Mouse (Mus musculus) hindbrain, embryonic 12.5 days (tissue): ENCODE data around the gene Tpm1. TPM values are rescaled to one million over a fixed set of nuclear protein-coding genes. Genes with fewer than 3 reads are reported as not detected.

Experiments used
- ATAC-seq: fragments of 200-750 bp; cut with Nextera tagmentation; 2 replicates; pipeline ENCODE4 v1.8.0; 2017; ENCODE audit warnings: moderate TSS enrichment; ENCODE audit not compliant: low FRiP score
- H3K27ac ChIP-seq: fragments of 300-500 bp; sonication (generic); 2 replicates; pipeline ENCODE4 v1.5.1; 2016; ENCODE audit warnings: mild to moderate bottlenecking
- H3K27me3 ChIP-seq: fragments of 300-500 bp; sonication (generic); 2 replicates; pipeline ENCODE4 v1.6.1; 2016; ENCODE audit warnings: mild to moderate bottlenecking
- H3K36me3 ChIP-seq: fragments of 300-500 bp; sonication (generic); 2 replicates; pipeline ENCODE4 v1.6.1; 2016; ENCODE audit warnings: mild to moderate bottlenecking
- H3K4me1 ChIP-seq: fragments of 300-500 bp; sonication (generic); 2 replicates; pipeline ENCODE4 v1.6.1; 2016
- H3K4me2 ChIP-seq: fragments of 300-500 bp; sonication (generic); replicated peaks from 2 replicates; pipeline ENCODE4 v1.6.1; 2016; ENCODE audit warnings: mild to moderate bottlenecking
- H3K4me3 ChIP-seq: fragments of 300-500 bp; sonication (generic); 2 replicates; pipeline ENCODE4 v1.5.1; 2016; ENCODE audit warnings: mild to moderate bottlenecking
- H3K9ac ChIP-seq: fragments of 300-500 bp; sonication (generic); 2 replicates; pipeline ENCODE4 v1.6.1; 2016; ENCODE audit warnings: mild to moderate bottlenecking, moderate library complexity
- H3K9me3 ChIP-seq: fragments of 300-500 bp; sonication (generic); replicated peaks from 2 replicates; pipeline ENCODE4 v1.6.1; 2016; ENCODE audit warnings: mild to moderate bottlenecking
- WGBS: fragments of 180-500 bp; shearing (Covaris S2); methylation state at CpG from one replicate; pipeline ENCODE4 v1.1.7; 2016; 5-methylcytosine and 5-hydroxymethylcytosine counted together
- polyA plus RNA-seq: library from polyadenylated mRNA; unstranded; fragments of >200 nt; fragmentation: Nextera tagmentation; extraction: Ambion mirVana; gene quantifications from 2 replicates; pipeline ENCODE4 v1.2.1, GENCODE M21; 2016

Tpm1 gene
- polyA plus RNA-seq, 1 experiment from 2014 or later, result 396 TPM

GRCm38 (mm10) chr9:67034677-67035076 lies 14.5 kb downstream of the Tpm1 start:
- Histone ChIP-seq H3K9me3 (peaks cover 6% of the 10 kb centered on the region), H3K4me1 (peaks cover 8% of the 10 kb centered on the region), H3K27me3 (no peaks in the 10 kb centered on the region), H3K4me2 (no peak overlapping the region), H3K36me3 (peaks cover 66% of the 10 kb centered on the region), H3K27ac (no peak overlapping the region), H3K9ac (no peak overlapping the region), H3K4me3 (no peak overlapping the region)
- no peak for ATAC-seq
- WGBS, result 90% methylated on average over 4 of the region's 4 CpGs

GRCm38 (mm10) chr9:67033016-67033415 lies 16.2 kb downstream of the Tpm1 start:
- Histone ChIP-seq H3K9ac (no peak overlapping the region), H3K27ac (no peak overlapping the region), H3K4me1 (0 out of 2 replicates have a peak, but pooled peaks cover 5% of the 10 kb centered on the region), H3K4me2 (no peak overlapping the region), H3K4me3 (no peak overlapping the region), H3K27me3 (no peaks in the 10 kb centered on the region), H3K9me3 (peaks cover 6% of the 10 kb centered on the region), H3K36me3 (peaks cover 72% of the 10 kb centered on the region)
- no peak for ATAC-seq
- 94% methylated on average over 10 of the region's 10 CpGs for WGBS

GRCm38 (mm10) chr9:67032611-67033010 lies 16.6 kb downstream of the Tpm1 start:
- H3K4me3 ChIP-seq, result no peak overlapping the region
- 0 out of 2 replicates have a peak, but pooled peaks cover 5% of the 10 kb centered on the region for H3K4me1 ChIP-seq
- peaks cover 72% of the 10 kb centered on the region for H3K36me3 ChIP-seq
- H3K9me3 ChIP-seq, result peaks cover 6% of the 10 kb centered on the region
- H3K27me3 ChIP-seq, result no peaks in the 10 kb centered on the region
- 97% methylated on average over 15 of the region's 15 CpGs for WGBS
- H3K27ac ChIP-seq, result no peak overlapping the region
- no peak overlapping the region for H3K4me2 ChIP-seq
- no peak for ATAC-seq
- H3K9ac ChIP-seq, result no peak overlapping the region

- Histone ChIP-seq H3K4me1 (no peaks in the 10 kb centered on the region), H3K27me3 (no peaks in the 10 kb centered on the region), H3K9ac (no peak overlapping the region), H3K4me3 (no peak overlapping the region), H3K4me2 (no peak overlapping the region), H3K27ac (no peak overlapping the region), H3K9me3 (no peaks in the 10 kb centered on the region), H3K36me3 (peaks cover 80% of the 10 kb centered on the region)
- ATAC-seq, result no peak
- 93% methylated on average over 13 of the region's 13 CpGs for WGBS
Measured at GRCm38 (mm10) chr9:67029518-67029917, 19.7 kb downstream of the Tpm1 start.

- Histone ChIP-seq H3K9ac (no peak overlapping the region), H3K4me3 (no peak overlapping the region), H3K27ac (no peak overlapping the region), H3K4me2 (no peak overlapping the region), H3K27me3 (no peaks in the 10 kb centered on the region), H3K4me1 (no peaks in the 10 kb centered on the region), H3K9me3 (no peaks in the 10 kb centered on the region), H3K36me3 (peaks cover 76% of the 10 kb centered on the region)
- 86% methylated on average over 4 of the region's 4 CpGs for WGBS
- no peak for ATAC-seq
Measured at GRCm38 (mm10) chr9:67028929-67029328, 20.3 kb downstream of the Tpm1 start.

- Histone ChIP-seq H3K27me3 (no peaks in the 10 kb centered on the region), H3K4me3 (no peak overlapping the region), H3K27ac (no peak overlapping the region), H3K9me3 (no peaks in the 10 kb centered on the region), H3K9ac (no peak overlapping the region), H3K4me1 (no peaks in the 10 kb centered on the region), H3K36me3 (peaks cover 75% of the 10 kb centered on the region), H3K4me2 (no peak overlapping the region)
- WGBS, result 91% methylated on average over 12 of the region's 12 CpGs
- ATAC-seq, result no peak
Measured at GRCm38 (mm10) chr9:67028133-67028724, 21.0 kb downstream of the Tpm1 start.

GRCm38 (mm10) chr9:67026890-67027289 lies 22.3 kb downstream of the Tpm1 start:
- H3K36me3 ChIP-seq, result peaks cover 67% of the 10 kb centered on the region

GRCm38 (mm10) chr9:67026061-67026460 lies 23.1 kb downstream of the Tpm1 start:
- WGBS, result 95% methylated on average over 7 of the region's 7 CpGs
- H3K27me3 ChIP-seq, result no peaks in the 10 kb centered on the region
- H3K4me1 ChIP-seq, result no peaks in the 10 kb centered on the region
- no peak overlapping the region for H3K4me3 ChIP-seq
- peaks cover 67% of the 10 kb centered on the region for H3K36me3 ChIP-seq
- no peak overlapping the region for H3K4me2 ChIP-seq
- H3K9me3 ChIP-seq, result no peaks in the 10 kb centered on the region
- ATAC-seq, result no peak
- H3K9ac ChIP-seq, result no peak overlapping the region
- H3K27ac ChIP-seq, result no peak overlapping the region

More at GRCm38 (mm10) chr9:67026890-67027289, 22.3 kb downstream of the Tpm1 start:
- Histone ChIP-seq H3K27me3 (no peaks in the 10 kb centered on the region), H3K9me3 (no peaks in the 10 kb centered on the region), H3K4me3 (no peak overlapping the region), H3K9ac (no peak overlapping the region), H3K4me1 (no peaks in the 10 kb centered on the region), H3K4me2 (no peak overlapping the region), H3K27ac (no peak overlapping the region)
- no peak for ATAC-seq
- whole genome bisulfite sequencing, result 86% methylated on average over 7 of the region's 7 CpGs

GRCm38 (mm10) chr9:67024889-67025692 lies 24.1 kb downstream of the Tpm1 start:
- no peak overlapping the region for H3K27ac ChIP-seq
- peaks cover 58% of the 10 kb centered on the region for H3K36me3 ChIP-seq
- no peak for ATAC-seq
- H3K4me3 ChIP-seq, result no peak overlapping the region
- no peaks in the 10 kb centered on the region for H3K27me3 ChIP-seq
- H3K4me1 ChIP-seq, result no peaks in the 10 kb centered on the region
- no peak overlapping the region for H3K9ac ChIP-seq
- no peak overlapping the region for H3K4me2 ChIP-seq
- no peaks in the 10 kb centered on the region for H3K9me3 ChIP-seq
- 93% methylated on average over 17 of the region's 17 CpGs for WGBS

GRCm38 (mm10) chr9:67023371-67023770 lies 25.8 kb downstream of the Tpm1 start:
- 97% methylated on average over 9 of the region's 9 CpGs for WGBS
- no peak for ATAC-seq
- Histone ChIP-seq H3K27ac (no peak overlapping the region), H3K9ac (no peak overlapping the region), H3K27me3 (no peaks in the 10 kb centered on the region), H3K9me3 (no peaks in the 10 kb centered on the region), H3K4me2 (no peak overlapping the region), H3K36me3 (peaks cover 49% of the 10 kb centered on the region), H3K4me1 (no peaks in the 10 kb centered on the region), H3K4me3 (no peak overlapping the region)

- 87% methylated on average over 2 of the region's 2 CpGs for WGBS
- peaks cover 27% of the 10 kb centered on the region for H3K36me3 ChIP-seq
- no peaks in the 10 kb centered on the region for H3K9me3 ChIP-seq
- H3K4me1 ChIP-seq, result no peaks in the 10 kb centered on the region
- H3K4me3 ChIP-seq, result no peak overlapping the region
- H3K9ac ChIP-seq, result no peak overlapping the region
- H3K27me3 ChIP-seq, result no peaks in the 10 kb centered on the region
- no peak for ATAC-seq
- no peak overlapping the region for H3K27ac ChIP-seq
- H3K4me2 ChIP-seq, result no peak overlapping the region
Measured at GRCm38 (mm10) chr9:67020063-67020462, 29.1 kb downstream of the Tpm1 start.

- Histone ChIP-seq H3K4me1 (no peaks in the 10 kb centered on the region; the same call in 1 of the 2 replicates), H3K4me2 (no peak overlapping the region), H3K9me3 (no peaks in the 10 kb centered on the region), H3K9ac (no peak overlapping the region), H3K4me3 (no peak overlapping the region), H3K27ac (no peak overlapping the region), H3K27me3 (no peaks in the 10 kb centered on the region), H3K36me3 (no peaks in the 10 kb centered on the region)
- no peak for ATAC-seq
- WGBS, result 82% methylated on average over 2 of the region's 2 CpGs
Measured at GRCm38 (mm10) chr9:67013501-67013900, 35.7 kb downstream of the Tpm1 start.

GRCm38 (mm10) chr9:67012470-67012869 lies 36.7 kb downstream of the Tpm1 start:
- no peak overlapping the region for H3K27ac ChIP-seq
- no peaks in the 10 kb centered on the region for H3K9me3 ChIP-seq
- H3K27me3 ChIP-seq, result no peaks in the 10 kb centered on the region
- H3K4me1 ChIP-seq, result no peaks in the 10 kb centered on the region; the same call in 1 of the 2 replicates
- WGBS, result 36% methylated on average over 3 of the region's 3 CpGs
- no peak overlapping the region for H3K9ac ChIP-seq
- no peak overlapping the region for H3K4me2 ChIP-seq
- no peak overlapping the region for H3K4me3 ChIP-seq
- no peak for ATAC-seq
- H3K36me3 ChIP-seq, result no peaks in the 10 kb centered on the region
